Mouse (Mus musculus): ENCODE data around the gene Nrtn.

- TF ChIP-seq CTCF (IDR thresholded peaks at IDR 0.05; ENCODE audit: borderline replicate concordance, control insufficient read depth, extremely low read depth, insufficient read depth, low read length, poor library complexity) (no peak), POLR2A (IDR thresholded peaks at IDR 0.05; ENCODE audit: control insufficient read depth, extremely low read depth, insufficient read depth, low read length, poor library complexity) (no peak)
Observed at GRCm38 (mm10) chr17:56768941-56769340, 11.6 kb upstream of the Nrtn start.
